Mouse (Mus musculus): ENCODE measurements at regions not wholly inside any gene's neighbourhood (a gene's known extent, or its start where the extent isn't known, plus 50 kb on each side); places are given as distances from the start of the nearest gene placed in this dataset.
A peak's percentile ranks its signal among the peaks of the same experiment; 100 is the strongest.
"Not testable (repeated sequence)": the region's sequence is repeated elsewhere in the genome, so short reads cannot be mapped to it uniquely, and the experiment has no call there.

- WGBS = 70% methylated on average over 11 of the region's 11 CpGs
- DNase-seq (ENCODE audit: low read depth, low spot score) = no peak
Measured at GRCm38 (mm10) chr13:31050160-31050788, 76.3 kb downstream of the Gm5447 start.

- DNase-seq (ENCODE audit: low read depth, low spot score) = not testable (repeated sequence)
- 94% methylated on average over 2 of the region's 6 CpGs for WGBS
Measured at GRCm38 (mm10) chr13:31051586-31051985, 77.6 kb downstream of the Gm5447 start.

GRCm38 (mm10) chr13:31054356-31054755 lies 80.4 kb downstream of the Gm5447 start:
- no peak for DNase-seq (ENCODE audit: low read depth, low spot score)
- WGBS = 81% methylated on average over 8 of the region's 8 CpGs

GRCm38 (mm10) chr13:31055376-31056083 lies 81.5 kb downstream of the Gm5447 start:
- DNase-seq (ENCODE audit: low read depth, low spot score) = no peak
- WGBS = 74% methylated on average over 5 of the region's 5 CpGs

- 84% methylated on average over 12 of the region's 12 CpGs for WGBS
- DNase-seq (ENCODE audit: low read depth, low spot score) = no peak
Measured at GRCm38 (mm10) chr13:31056154-31056871, 82.3 kb downstream of the Gm5447 start.

- 64% methylated on average over 6 of the region's 6 CpGs for WGBS
Measured at GRCm38 (mm10) chr13:31060916-31061431, 87.0 kb downstream of the Gm5447 start.

GRCm38 (mm10) chr13:31068343-31068742 lies 94.3 kb downstream of the Gm5447 start:
- 54% methylated on average over 2 of the region's 2 CpGs for WGBS
- no peak for DNase-seq (ENCODE audit: low read depth, low spot score)

More at GRCm38 (mm10) chr13:31060916-31061431, 87.0 kb downstream of the Gm5447 start:
- no peak for DNase-seq (ENCODE audit: low read depth, low spot score)

GRCm38 (mm10) chr13:31076541-31076940 lies 102.5 kb downstream of the Gm5447 start:
- 53% methylated on average over 5 of the region's 5 CpGs for WGBS
- DNase-seq (ENCODE audit: low read depth, low spot score) = no peak

GRCm38 (mm10) chr13:31078751-31079150 lies 104.7 kb downstream of the Gm5447 start:
- WGBS = 60% methylated on average over 3 of the region's 3 CpGs
- DNase-seq (ENCODE audit: low read depth, low spot score) = no peak

- 32% methylated on average over 4 of the region's 4 CpGs for WGBS
- no peak for DNase-seq (ENCODE audit: low read depth, low spot score)
Measured at GRCm38 (mm10) chr13:31080215-31080614, 106.2 kb downstream of the Gm5447 start.

- peak; percentile 73 for DNase-seq (ENCODE audit: low read depth, low spot score)
Measured at GRCm38 (mm10) chr13:31082448-31083140, 108.6 kb downstream of the Gm5447 start.

GRCm38 (mm10) chr13:31101051-31101450 lies 127.0 kb downstream of the Gm5447 start:
- DNase-seq (ENCODE audit: low read depth, low spot score) = no peak
- WGBS = 12% methylated on average over 2 of the region's 2 CpGs

More at GRCm38 (mm10) chr13:31082448-31083140, 108.6 kb downstream of the Gm5447 start:
- WGBS = 15% methylated on average over 13 of the region's 13 CpGs

- WGBS = 90% methylated on average over 2 of the region's 2 CpGs
- DNase-seq (ENCODE audit: low read depth, low spot score) = no peak
Measured at GRCm38 (mm10) chr13:31107434-31107833, 133.4 kb downstream of the Gm5447 start.

GRCm38 (mm10) chr13:31109231-31109630 lies 135.2 kb downstream of the Gm5447 start:
- no peak for DNase-seq (ENCODE audit: low read depth, low spot score)
- 75% methylated on average over 2 of the region's 2 CpGs for WGBS

- WGBS = 60% methylated on average over 2 of the region's 2 CpGs
Measured at GRCm38 (mm10) chr13:31122689-31123088, 148.7 kb downstream of the Gm5447 start.

GRCm38 (mm10) chr13:31124547-31125216 lies 150.7 kb downstream of the Gm5447 start:
- 34% methylated on average over 4 of the region's 4 CpGs for WGBS
- DNase-seq (ENCODE audit: low read depth, low spot score) = no peak

More at GRCm38 (mm10) chr13:31122689-31123088, 148.7 kb downstream of the Gm5447 start:
- DNase-seq (ENCODE audit: low read depth, low spot score) = no peak

GRCm38 (mm10) chr13:31132501-31132900 lies 158.5 kb downstream of the Gm5447 start:
- DNase-seq (ENCODE audit: low read depth, low spot score) = no peak
- 90% methylated on average over 5 of the region's 5 CpGs for WGBS

GRCm38 (mm10) chr13:31139686-31140085 lies 165.7 kb downstream of the Gm5447 start:
- WGBS = 75% methylated on average over 3 of the region's 3 CpGs
- no peak for DNase-seq (ENCODE audit: low read depth, low spot score)

GRCm38 (mm10) chr13:31147323-31147722 lies 173.3 kb downstream of the Gm5447 start:
- 62% methylated on average over 1 of the region's 1 CpGs for WGBS
- DNase-seq (ENCODE audit: low read depth, low spot score) = no peak
